Mouse (Mus musculus) lung, postnatal 0 days (tissue): Measurements from ENCODE around the gene Strip2. TPM values are rescaled to one million over a fixed set of nuclear protein-coding genes. Genes with fewer than 3 reads are reported as not detected.

Source experiments
- ATAC-seq: fragments of 200-750 bp; cut with Nextera tagmentation; 2 replicates; pipeline ENCODE4 v1.8.0; 2017; ENCODE audit warnings: moderate library complexity
- DNase-seq: peaks from one replicate; pipeline ENCODE4 v3.0.0-alpha.2; 2016; ENCODE audit warnings: low spot score
- H3K27ac ChIP-seq: fragments of 300-500 bp; sonication (generic); 2 replicates; pipeline ENCODE4 v1.5.1; 2014; ENCODE audit warnings: antibody characterized with exemption, mild to moderate bottlenecking, low read length, mixed read lengths
- H3K27me3 ChIP-seq: fragments of 300-500 bp; sonication (generic); replicated peaks from 2 replicates; pipeline ENCODE4 v1.6.1; 2014; ENCODE audit warnings: low read length, mixed read lengths; ENCODE audit not compliant: insufficient read depth
- H3K36me3 ChIP-seq: fragments of 300-500 bp; sonication (generic); 2 replicates; pipeline ENCODE4 v1.6.1; 2014; ENCODE audit warnings: low read length, mixed read lengths; ENCODE audit not compliant: insufficient read depth
- H3K4me1 ChIP-seq: fragments of 300-500 bp; sonication (generic); 2 replicates; pipeline ENCODE4 v1.6.1; 2014; ENCODE audit warnings: antibody characterized with exemption, low read depth, low read length, mixed read lengths; ENCODE audit not compliant: insufficient read depth
- H3K4me2 ChIP-seq: fragments of 300-500 bp; sonication (generic); replicated peaks from 2 replicates; pipeline ENCODE4 v1.6.1; 2014; ENCODE audit warnings: low read depth, mild to moderate bottlenecking, low read length, moderate library complexity, mixed read lengths
- H3K4me3 ChIP-seq: fragments of 300-500 bp; sonication (generic); 2 replicates; pipeline ENCODE4 v1.5.1; 2014; ENCODE audit warnings: low read depth, low read length
- H3K9ac ChIP-seq: fragments of 300-500 bp; sonication (generic); replicated peaks from 2 replicates; pipeline ENCODE4 v1.6.1; 2014; ENCODE audit warnings: low read depth, mild to moderate bottlenecking
- H3K9me3 ChIP-seq: fragments of 300-500 bp; sonication (generic); 2 replicates; pipeline ENCODE4 v1.6.1; 2016; ENCODE audit warnings: low read length, mixed read lengths
- CTCF ChIP-seq: IDR thresholded peaks from 2 replicates; pipeline ENCODE4 v1.5.1; 2016; ENCODE audit warnings: antibody characterized with exemption, mild to moderate bottlenecking
- EP300 ChIP-seq: IDR thresholded peaks from 2 replicates; pipeline ENCODE4 v1.6.1; 2016; ENCODE audit warnings: antibody characterized with exemption, mild to moderate bottlenecking, control low read depth
- WGBS: fragments of 180-500 bp; shearing (Covaris S2); extraction: QIAGEN DNeasy Blood & Tissue Kit; methylation state at CpG from one replicate; pipeline ENCODE4 v1.1.7; 2014; 5-methylcytosine and 5-hydroxymethylcytosine counted together
- polyA plus RNA-seq: library from polyadenylated mRNA; unstranded; fragments of >200 nt; fragmentation: Nextera tagmentation; extraction: Ambion mirVana; gene quantifications from 2 replicates; pipeline ENCODE4 v1.2.1, GENCODE M21; 2015

Strip2 gene
- polyA plus RNA-seq, 1 experiment from 2014 or later: 0.47 TPM

GRCm38 (mm10) chr6:29880796-29881195 is 36.0 kb upstream of the Strip2 start:
- H3K36me3 ChIP-seq: no peaks in the 10 kb centered on the region
- no peak overlapping the region for H3K4me2 ChIP-seq
- H3K9ac ChIP-seq: no peak overlapping the region
- H3K27ac ChIP-seq: no peak overlapping the region
- ATAC-seq (no peak), DNase-seq (no peak)
- H3K4me1 ChIP-seq: no peaks in the 10 kb centered on the region
- H3K9me3 ChIP-seq: no peaks in the 10 kb centered on the region
- no peaks in the 10 kb centered on the region for H3K27me3 ChIP-seq
- TF ChIP-seq EP300 (no peak), CTCF (no peak)
- 91% methylated on average over 3 of the region's 3 CpGs for WGBS
- no peak overlapping the region for H3K4me3 ChIP-seq

- Histone ChIP-seq H3K4me3 (no peak overlapping the region), H3K4me2 (no peak overlapping the region), H3K4me1 (no peaks in the 10 kb centered on the region), H3K36me3 (no peaks in the 10 kb centered on the region), H3K27me3 (no peaks in the 10 kb centered on the region), H3K27ac (no peak overlapping the region), H3K9ac (no peak overlapping the region), H3K9me3 (no peaks in the 10 kb centered on the region)
- ATAC-seq: no peak
- TF ChIP-seq EP300 (no peak), CTCF (no peak)
- 79% methylated on average over 2 of the region's 2 CpGs for WGBS
- DNase-seq: no peak
Observed at GRCm38 (mm10) chr6:29881936-29882335, 34.9 kb upstream of the Strip2 start.

GRCm38 (mm10) chr6:29882870-29883269 is 33.9 kb upstream of the Strip2 start:
- H3K4me1 ChIP-seq: no peaks in the 10 kb centered on the region
- no peaks in the 10 kb centered on the region for H3K9me3 ChIP-seq
- no peak overlapping the region for H3K4me3 ChIP-seq
- TF ChIP-seq CTCF (no peak), EP300 (no peak)
- no peaks in the 10 kb centered on the region for H3K36me3 ChIP-seq
- H3K27me3 ChIP-seq: no peaks in the 10 kb centered on the region
- H3K9ac ChIP-seq: no peak overlapping the region
- 76% methylated on average over 6 of the region's 6 CpGs for WGBS
- no peak overlapping the region for H3K27ac ChIP-seq
- ATAC-seq: no peak
- H3K4me2 ChIP-seq: no peak overlapping the region
- no peak for DNase-seq

- Histone ChIP-seq H3K4me1 (no peaks in the 10 kb centered on the region), H3K4me2 (no peak overlapping the region), H3K4me3 (no peak overlapping the region), H3K36me3 (no peaks in the 10 kb centered on the region), H3K9ac (no peak overlapping the region), H3K9me3 (no peaks in the 10 kb centered on the region), H3K27me3 (no peaks in the 10 kb centered on the region), H3K27ac (no peak overlapping the region)
- 54% methylated on average over 11 of the region's 11 CpGs for WGBS
- DNase-seq: no peak
- no peak for TF ChIP-seq CTCF
- no peak for TF ChIP-seq EP300
- no peak for ATAC-seq
Observed at GRCm38 (mm10) chr6:29891151-29891550, 25.7 kb upstream of the Strip2 start.

GRCm38 (mm10) chr6:29896976-29897375 is 19.8 kb upstream of the Strip2 start:
- Histone ChIP-seq H3K4me2 (no peak overlapping the region), H3K4me1 (no peaks in the 10 kb centered on the region), H3K9me3 (no peaks in the 10 kb centered on the region), H3K36me3 (no peaks in the 10 kb centered on the region), H3K9ac (no peak overlapping the region), H3K27me3 (no peaks in the 10 kb centered on the region), H3K27ac (no peak overlapping the region), H3K4me3 (no peak overlapping the region)
- DNase-seq: no peak
- ATAC-seq: no peak
- TF ChIP-seq CTCF: no peak
- no peak for TF ChIP-seq EP300
- 96% methylated on average over 3 of the region's 3 CpGs for WGBS

- Histone ChIP-seq H3K4me1 (no peaks in the 10 kb centered on the region), H3K9ac (no peak overlapping the region), H3K27me3 (no peaks in the 10 kb centered on the region), H3K4me2 (no peak overlapping the region), H3K36me3 (no peaks in the 10 kb centered on the region), H3K4me3 (no peak overlapping the region), H3K9me3 (no peaks in the 10 kb centered on the region), H3K27ac (no peak overlapping the region)
- no peak for TF ChIP-seq EP300
- no peak for TF ChIP-seq CTCF
- DNase-seq: no peak
- 92% methylated on average over 1 of the region's 1 CpGs for WGBS
- ATAC-seq: no peak
Observed at GRCm38 (mm10) chr6:29901450-29901849, 15.4 kb upstream of the Strip2 start.

- DNase-seq: no peak
Observed at GRCm38 (mm10) chr6:29902256-29902655, 14.6 kb upstream of the Strip2 start.

More at GRCm38 (mm10) chr6:29902256-29902655, 14.6 kb upstream of the Strip2 start:
- Histone ChIP-seq H3K9me3 (no peaks in the 10 kb centered on the region), H3K27me3 (no peaks in the 10 kb centered on the region), H3K4me3 (no peak overlapping the region), H3K4me1 (no peaks in the 10 kb centered on the region), H3K9ac (no peak overlapping the region), H3K27ac (no peak overlapping the region), H3K36me3 (no peaks in the 10 kb centered on the region), H3K4me2 (no peak overlapping the region)
- WGBS: 66% methylated on average over 2 of the region's 2 CpGs
- no peak for TF ChIP-seq EP300
- no peak for TF ChIP-seq CTCF
- no peak for ATAC-seq
